Mouse (Mus musculus): ENCODE data around the gene Kmt2b.
A peak's percentile ranks its signal among the peaks of the same experiment; 100 is the strongest.

Kmt2b gene

DNA sequence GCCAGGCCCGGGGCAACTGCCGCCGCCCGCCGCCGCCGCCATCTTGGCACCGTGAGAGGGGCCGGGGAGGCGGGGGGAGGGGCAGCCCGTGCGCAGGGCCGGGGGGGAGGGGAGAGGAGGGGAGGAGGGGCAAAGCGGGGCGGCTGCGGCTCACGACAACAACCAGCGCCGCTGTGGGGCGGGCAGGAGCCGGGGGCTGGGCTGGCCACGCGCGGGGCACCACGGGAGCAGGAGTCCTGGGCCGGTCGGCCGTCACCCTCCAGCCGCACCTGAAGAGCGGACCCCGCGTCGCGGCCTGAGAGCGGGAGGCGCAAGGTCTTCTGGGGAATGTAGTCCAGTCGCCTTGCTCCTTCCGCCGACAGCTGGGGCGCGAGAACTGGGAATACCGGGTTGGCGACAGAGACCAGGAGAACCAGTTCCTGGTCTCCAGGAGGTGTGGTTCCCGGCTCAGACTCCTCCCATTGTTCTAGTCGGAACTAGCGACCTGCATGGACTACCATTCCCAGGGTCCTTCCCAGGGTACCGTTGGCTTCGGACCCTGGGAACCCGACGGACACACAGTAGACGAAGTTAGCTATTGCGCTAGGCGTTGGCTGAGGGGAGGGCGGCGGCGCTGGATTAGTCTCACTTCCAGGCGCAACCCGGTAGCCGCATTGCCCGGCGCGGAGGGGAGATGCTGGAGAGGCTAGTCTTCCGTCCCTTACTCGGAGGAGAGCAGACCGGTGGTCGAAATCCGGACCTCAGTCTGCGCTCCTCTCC lies at the start of gene Kmt2b:
Gene Kmt2b (minus strand): TSS at position 51 of the 759 bp plus-strand sequence.
- DNase-seq (ENCODE audit: low spot score) = peak; percentile 86

DNA sequence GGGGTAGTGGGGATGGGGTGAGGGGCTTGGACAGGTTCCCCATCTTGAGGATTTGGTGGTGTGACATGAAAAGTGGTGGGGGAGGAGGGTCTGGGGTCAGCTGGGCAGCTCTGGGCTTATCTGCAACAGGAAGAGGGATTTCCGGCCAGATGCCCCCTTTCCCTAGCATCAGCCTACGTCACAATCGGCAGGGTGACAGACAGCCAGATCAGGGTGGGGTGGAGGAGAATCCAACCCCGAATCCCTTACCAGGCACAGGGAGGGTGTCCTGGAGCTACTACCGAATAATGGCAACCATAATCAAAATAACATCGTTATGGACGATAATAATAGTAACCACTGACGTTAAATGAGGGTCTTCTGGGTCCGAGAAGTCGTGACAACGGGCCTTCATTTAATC lies 47.9 kb upstream of the Kmt2b start:
- no peak for DNase-seq (ENCODE audit: low spot score)

DNA sequence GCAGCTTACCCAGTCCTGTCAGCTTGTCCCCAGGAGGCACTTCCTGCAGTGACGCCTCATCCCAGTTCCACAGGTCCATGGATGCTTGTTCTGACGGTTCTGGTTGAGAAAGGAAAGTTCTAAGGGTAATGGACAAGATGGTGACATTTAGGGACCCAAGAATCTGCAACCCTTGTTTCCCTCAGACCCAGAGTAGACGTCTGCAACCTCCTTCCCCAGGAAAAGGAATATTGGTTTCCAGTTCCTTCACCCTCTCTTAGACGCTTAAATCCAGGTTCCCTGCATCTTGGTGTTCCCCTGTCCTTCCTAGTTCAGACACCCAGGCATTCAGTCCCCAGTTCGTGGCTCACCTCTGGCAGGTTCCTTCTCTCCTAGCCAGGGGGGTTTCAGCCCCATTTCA lies 47.2 kb upstream of the Kmt2b start, which contains the start of gene Etv2:
Gene Etv2 (minus strand): TSS at position 101 of the 400 bp plus-strand sequence.
- DNase-seq (ENCODE audit: low spot score) = no peak

DNA sequence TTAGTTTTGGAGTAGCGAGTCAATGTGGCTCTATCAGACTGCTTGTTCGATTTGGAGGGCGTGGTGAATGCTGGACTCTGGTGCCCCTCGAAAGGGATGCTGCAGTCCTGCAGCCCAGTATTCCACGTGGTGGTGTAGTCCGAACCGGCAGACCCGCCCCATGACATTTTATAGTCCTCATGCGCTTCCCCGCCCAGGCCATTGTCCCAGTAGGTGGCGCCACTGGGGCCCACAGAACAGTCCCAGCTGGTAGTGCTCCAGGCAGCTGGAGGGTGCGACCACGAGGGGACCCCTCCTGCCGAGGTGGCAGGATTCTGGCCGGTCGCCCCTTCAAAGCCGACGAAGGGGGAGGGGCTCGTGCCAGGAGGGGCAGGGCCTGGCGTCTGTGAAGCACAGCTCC lies 46.1 kb upstream of the Kmt2b start:
- peak; percentile 51 for DNase-seq (ENCODE audit: low spot score)

DNA sequence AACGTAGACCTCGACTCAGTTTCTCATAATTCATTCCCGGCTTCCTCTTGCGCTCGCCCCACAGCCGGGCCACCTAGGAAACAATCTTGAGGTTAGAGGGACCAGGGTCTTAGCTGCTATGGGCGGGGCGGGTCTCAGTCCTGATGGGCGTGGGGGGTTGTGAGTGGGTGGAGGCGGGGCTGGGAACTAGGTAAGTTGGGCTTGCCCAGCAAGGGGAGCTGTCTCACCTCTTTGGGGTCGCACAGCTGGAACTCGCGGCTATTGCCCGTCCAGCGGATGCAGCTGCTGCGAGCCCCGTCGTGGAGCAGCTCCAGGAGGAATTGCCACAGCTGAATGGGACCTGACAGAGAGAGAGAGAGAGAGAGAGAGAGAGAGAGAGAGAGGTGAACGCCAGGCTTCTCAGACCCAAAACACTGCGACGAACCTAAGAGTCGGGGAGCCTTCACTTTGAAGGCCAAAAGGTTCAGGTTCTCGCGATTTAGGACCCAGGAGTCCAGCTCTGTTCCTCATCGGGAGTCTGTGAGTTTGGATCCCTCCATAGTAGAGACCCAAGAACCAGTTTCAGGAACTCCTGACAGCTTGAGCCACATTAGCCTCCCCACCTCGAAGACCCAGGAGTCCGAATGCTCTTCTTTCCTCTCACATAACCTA lies 45.4 kb upstream of the Kmt2b start:
- DNase-seq (ENCODE audit: low spot score) = no peak

DNA sequence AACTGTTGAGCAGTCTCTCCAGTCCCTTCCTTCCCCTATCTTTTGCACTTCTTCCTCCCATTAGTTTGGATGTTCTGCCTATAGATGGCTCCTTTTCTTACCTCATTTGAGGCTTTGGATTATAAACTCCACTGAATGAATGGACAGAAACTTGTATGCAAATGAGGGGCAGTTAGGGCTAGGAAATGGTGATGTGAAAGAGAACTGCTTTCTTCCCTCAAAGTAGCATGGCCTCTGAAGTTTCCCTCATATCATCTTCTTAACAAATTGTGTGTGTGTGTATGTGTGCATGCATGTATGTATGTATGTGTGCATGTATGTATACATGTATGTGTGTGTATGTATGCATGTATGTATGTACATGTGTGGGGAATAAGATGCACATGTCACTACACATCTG lies 40.5 kb upstream of the Kmt2b start:
- DNase-seq (ENCODE audit: low spot score) = no peak

DNA sequence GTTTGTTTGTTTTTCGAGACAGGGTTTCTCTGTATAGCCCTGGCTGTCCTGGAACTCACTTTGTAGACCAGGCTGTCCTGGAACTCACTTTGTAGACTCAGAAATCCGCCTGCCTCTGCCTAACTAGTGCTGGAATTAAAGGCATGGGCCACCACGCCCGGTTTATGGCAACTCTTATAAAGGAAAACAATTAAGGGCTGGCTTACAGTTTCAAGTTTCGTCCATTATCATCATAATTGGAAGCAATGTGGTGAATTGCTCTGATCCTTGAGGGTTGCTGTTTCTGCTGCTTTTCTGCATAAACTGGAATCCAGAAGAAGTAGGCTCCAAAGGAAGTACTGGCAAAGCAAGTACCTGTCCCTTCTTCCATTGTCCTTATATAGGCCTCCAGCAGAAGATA lies 38.1 kb upstream of the Kmt2b start:
- DNase-seq (ENCODE audit: low spot score) = no peak

DNA sequence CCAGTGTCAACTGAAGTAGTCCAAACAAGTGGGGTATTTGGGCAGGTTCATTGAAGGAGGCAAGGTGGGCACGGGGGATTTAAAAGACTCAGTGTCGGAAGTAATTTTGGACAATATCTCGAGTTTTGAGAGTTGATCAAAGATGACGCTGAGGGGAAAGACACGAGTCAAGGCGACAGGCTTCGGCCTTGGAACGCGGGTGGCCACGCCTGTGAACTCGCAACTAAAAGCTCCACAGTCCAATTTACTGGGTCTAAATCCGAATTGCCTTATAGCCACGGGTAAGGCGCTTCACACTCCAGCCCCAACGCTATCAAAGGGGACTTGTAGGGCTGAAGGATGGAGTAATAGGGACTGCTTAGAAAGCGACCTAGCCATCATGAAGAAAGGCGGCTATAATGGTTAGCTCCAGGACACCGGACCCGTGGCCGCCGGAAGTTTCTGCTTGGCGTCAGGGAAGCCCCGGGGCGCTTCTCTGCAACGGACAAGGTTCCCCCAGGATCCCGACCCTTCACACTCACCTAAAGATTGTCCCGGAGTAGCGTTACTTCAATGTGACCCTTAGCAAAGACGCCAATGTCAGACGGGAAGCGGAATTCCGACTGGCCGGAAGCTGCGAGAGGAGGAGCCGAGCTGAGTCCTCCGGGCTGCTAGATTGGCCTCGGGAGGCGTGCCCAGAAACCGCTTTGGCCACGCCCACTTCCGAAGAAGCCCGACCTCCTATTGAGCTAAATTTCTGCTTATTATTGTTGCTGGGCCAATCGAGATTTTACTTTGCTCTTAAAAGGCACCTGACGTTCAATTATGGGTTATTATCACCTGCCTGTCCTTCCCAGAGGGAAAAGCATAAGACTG lies 37.2 kb upstream of the Kmt2b start, which contains the start of gene Cox6b1:
Gene Cox6b1 (minus strand): TSS at position 622 of the 855 bp plus-strand sequence.
- DNase-seq (ENCODE audit: low spot score) = peak; percentile 84

DNA sequence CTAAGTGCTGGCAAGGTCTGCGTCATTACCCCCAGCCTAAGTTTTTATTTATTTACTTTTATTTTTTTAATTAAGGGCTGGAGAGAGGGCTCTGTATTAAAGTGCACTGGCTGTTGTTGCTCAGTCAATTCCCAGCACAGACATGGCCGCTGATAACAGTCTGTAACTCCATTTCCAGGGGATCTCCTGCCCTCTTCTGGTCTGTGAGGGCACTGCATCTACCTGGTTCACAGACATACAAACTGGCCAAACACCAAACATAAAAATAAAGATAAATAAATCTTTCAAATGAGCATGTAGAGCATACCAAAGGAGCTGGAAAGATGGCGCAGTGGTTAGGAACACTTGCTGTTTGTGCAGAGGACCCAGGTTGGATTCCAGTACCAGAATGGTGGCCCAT lies 30.7 kb upstream of the Kmt2b start:
- peak; percentile 32 for DNase-seq (ENCODE audit: low spot score)

DNA sequence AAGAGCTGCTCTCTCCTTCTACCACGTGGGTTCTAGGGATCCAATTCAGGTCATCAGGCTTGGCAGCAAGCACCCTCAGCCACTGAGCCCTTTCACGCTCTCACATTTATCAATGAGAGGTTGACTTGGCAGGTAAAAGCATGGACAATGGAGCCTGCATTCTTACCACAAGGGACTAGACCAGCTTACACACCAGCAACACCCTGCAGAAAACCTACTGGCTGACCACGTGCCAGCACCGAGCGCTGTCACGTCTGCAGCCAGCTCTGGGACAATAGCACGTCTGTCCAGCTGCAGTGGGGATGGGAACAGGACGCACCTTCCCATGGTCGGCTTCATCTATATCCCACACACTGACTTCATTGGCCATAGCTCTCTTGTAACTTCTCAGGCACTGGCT lies 30.1 kb upstream of the Kmt2b start:
- DNase-seq (ENCODE audit: low spot score) = no peak

DNA sequence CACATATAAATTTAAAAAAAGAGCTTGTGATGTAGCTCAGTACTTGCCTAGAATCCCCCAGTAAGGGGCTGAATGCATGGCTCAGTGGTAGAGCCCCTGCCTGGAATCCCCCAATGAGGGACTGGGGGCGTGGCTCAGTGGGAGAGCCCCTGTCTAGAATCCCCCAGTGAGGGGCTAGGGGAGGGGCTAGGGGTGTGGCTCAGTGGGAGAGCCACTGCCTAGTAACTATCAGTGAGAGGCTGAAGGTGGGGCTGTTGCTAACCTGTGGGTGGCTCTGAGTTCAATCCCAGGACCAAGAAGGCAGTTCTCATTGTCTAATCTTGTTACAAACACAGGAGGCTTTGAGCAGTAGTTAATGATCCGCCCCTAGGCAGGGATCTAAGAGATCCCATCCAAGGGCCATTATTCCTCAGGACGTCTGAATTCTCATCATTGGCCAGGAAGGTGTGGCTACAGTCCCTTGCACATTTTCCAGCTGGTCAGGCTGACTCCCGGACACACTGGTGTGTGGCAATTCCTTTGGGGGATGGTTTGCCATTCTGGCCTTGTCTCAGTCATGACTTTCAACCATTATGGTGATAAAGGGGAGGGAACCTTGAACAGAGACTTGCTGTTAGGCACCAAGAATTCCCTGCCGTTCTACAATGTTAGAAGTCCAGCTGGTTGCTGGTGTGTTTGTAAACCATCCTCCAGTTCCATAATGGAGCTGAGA lies 26.7 kb upstream of the Kmt2b start:
- DNase-seq (ENCODE audit: low spot score) = no peak

DNA sequence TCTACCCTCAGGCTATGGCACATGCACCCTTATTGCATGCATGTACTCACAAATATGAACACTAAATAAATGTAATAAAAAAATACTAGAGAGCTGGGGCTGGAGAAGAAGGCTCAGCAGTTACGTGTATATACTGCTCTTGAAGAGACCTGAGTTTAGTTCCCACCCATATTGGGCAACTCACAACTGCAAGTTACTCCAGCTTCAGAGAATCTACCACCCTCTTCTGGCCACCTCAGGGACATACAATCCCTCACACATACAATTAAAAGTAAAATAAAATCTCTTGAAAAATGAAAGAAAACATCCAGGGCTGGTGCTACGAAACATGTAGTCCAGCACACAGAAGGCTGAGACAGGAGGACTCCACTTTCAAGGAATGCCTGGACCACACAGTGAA lies 25.9 kb upstream of the Kmt2b start:
- peak; percentile 28 for DNase-seq (ENCODE audit: low spot score)

DNA sequence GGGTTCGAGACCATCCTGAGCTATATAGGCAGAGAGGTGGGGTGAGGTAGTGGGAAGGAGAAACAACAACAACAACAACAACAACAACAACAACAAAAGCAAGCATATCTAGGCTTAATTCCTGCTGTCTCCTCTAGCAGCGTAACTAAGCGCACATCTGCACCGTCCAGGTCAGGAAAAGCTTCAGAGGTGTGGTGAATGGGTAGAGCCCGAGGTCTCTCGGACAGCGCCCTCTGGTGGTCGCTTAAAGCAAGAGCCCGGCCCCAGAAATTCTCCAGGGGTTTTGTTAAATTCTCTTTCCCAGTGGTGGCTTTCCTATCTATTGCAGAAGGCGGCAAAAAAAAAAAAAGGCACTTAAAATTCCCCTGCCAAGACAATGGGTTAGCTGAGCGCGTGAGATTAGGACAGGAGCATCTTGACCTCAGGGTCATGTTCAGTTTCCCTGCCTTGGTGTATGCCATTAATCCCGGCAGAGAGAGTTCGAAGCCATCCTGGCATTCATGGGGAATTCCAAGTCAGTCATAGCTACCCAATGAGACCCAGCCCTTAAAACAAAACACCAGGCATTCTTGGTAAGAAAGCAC lies 25.1 kb upstream of the Kmt2b start:
- peak; percentile 59 for DNase-seq (ENCODE audit: low spot score)

DNA sequence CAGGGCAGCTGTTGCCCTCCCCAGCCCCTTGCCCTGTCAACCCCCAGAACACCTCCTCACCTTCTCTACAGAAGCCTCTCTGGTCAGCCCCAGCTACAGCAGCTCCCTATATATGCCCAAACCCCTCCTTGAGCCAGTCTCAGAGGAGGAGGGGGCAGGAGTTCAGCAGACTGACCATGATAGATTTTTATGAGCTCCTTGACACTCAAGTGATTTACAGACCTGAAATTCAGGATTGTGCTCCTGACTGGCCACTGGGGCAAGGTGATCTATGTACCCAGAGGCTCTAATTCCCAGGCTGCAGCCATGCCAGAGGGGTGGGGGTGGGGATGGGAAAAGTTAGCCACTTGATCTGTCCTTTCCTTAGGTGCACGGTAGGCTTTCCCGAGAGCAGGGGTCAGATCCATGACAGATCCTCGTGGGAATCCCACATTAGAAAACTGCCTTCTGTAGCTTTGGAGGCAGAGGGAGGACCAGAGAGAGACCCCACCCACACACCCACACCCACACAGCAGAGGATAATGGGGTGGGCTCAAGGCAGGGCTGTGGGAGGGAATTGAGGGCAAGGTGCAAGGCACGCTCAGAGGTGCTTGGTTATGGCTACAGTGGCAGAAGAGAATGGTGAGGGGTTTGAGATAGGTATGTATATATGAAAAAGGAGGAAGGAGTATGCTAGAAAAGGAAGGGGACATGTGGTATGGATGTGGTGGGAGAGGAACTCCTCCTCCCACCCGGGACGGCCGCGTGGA lies 24.3 kb upstream of the Kmt2b start, which contains the start of gene Upk1a:
Gene Upk1a (minus strand): TSS at position 194 of the 749 bp plus-strand sequence.
- DNase-seq (ENCODE audit: low spot score) = no peak

DNA sequence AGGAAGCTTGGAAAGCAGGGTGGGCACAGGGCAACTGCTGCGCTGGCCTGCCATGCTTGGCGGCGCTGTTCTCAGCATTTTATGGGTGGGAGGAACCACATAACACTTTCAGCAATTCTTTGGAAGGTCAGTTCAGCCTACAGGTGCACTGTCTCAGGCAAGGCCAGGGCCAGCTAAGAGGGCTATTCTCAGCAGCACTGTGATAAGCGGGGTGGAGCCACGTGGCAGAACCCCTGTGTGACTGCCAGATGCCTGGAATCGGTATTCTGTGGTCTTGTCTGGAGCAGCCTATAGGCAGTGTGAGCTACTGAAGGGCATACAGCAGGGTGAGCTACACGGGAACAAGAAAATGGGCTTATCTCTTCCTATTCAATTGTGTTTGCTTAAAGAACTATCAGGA lies 21.5 kb upstream of the Kmt2b start:
- no peak for DNase-seq (ENCODE audit: low spot score)

DNA sequence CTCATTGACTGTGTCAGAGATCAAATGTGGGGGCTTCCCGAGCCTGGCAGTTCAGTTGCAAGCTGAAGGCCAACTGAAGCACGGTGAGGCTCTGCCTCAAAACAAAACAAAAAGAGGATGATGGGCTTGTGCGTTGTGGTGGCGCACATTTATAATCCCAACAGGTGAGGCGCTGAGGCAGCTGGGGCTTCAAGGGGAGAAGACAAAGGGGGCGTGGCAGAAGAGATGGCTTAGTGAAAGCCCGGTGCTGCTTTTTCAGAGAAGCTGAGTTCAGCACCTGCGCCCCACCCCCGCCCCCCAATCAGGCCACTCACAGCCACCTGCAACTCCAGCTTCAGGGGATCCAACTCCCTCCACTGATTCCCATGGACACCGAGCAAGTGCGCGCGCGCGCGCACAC lies 19.9 kb upstream of the Kmt2b start:
- DNase-seq (ENCODE audit: low spot score) = no peak

DNA sequence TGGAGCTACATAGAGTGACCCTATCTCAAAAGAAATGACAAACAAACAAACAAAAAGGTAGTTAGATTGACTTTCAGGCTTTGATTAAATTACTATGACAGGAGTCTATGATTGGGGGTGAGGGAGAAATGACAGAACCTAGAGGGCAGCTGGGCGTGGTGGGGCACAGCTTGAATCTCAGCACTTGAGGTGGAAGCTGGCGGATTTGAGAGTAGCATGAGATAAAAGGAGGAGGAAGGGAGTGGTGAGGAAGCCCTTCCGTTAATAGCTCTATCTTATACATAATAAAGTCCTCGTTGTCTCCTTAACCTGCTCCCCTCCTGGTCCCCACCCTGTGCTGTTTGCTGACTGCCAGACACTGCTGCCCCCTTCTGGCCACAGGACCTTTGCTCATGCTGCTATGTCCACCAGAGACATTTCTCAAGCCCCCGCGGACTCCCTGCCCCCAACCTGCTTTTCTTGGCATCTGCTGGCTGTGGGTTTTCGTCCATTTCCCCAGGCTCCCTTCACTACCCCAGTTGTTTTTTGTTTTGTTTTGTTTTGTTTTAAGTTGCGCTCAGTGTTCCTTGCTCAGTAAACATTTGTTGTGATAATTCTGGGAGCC lies 19.3 kb upstream of the Kmt2b start:
- peak; percentile 68 for DNase-seq (ENCODE audit: low spot score)

DNA sequence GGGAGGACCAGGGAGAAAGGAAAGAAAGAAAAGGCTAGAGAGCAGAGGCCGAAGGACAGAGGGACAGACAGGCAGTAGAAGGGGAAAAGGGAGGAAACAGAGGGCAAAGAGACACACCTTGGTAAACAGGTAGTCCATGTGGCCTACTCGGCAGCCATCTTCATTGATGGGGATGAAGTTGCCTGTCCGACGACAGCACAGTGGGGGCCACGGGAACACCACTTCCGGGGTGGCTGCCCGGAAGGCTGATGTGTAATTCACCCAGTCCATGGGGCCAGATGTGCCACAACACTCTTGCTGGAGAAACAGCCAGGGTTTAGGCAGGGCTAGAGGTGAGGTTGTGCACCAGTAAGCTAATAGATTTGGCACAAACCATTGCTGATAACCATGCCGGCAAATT lies 16.4 kb upstream of the Kmt2b start:
- no peak for DNase-seq (ENCODE audit: low spot score)

DNA sequence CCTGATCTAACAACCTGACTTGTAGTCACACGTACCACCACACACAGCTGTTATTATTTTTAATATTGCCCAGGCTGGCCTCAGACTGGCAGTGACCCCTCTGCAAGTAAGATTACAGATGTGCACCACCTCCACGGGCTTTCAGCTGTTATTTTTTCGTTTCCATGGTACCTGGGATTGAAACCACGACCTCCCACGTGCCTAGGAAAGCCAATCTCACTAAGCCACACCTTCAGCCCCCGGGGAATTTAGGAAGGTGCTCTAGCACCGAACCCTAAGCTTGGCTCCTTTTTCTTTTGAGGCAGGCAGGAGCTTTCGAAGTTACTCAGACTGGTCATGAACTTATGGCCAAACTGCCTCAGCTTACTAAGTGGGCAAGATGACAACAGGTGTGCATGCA lies 15.9 kb upstream of the Kmt2b start:
- no peak for DNase-seq (ENCODE audit: low spot score)

DNA sequence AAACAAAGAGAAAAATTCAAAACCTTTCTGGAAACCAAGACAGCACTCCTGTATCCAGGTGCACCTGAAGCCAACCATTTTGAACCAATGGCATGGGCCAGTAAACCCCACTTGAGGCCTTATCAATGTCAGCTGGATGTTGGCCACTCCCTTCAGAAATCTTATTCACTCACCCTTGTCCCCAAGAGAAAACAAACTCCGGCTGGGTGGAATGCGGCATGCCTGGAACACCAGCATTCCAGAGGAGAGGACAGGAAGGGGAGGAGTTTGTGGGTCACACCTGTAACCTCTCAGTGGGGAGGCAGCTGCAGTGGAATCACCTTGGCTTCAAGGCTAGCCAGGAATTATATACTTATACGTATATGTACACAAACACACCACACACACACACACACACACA lies 14.1 kb upstream of the Kmt2b start:
- no peak for DNase-seq (ENCODE audit: low spot score)
